Mouse (Mus musculus) cerebellum, adult 2 months (tissue): ENCODE measurements around the gene Csrnp3. TPM values are rescaled to one million over a fixed set of nuclear protein-coding genes. Genes with fewer than 3 reads are reported as not detected.

ENCODE experiments used
- DNase-seq, 2 experiments: peaks; one replicate each; pipeline ENCODE4 v3.0.0; 2021
- H3K27ac ChIP-seq: fragments of 200-500 bp; 2 replicates; pipeline ENCODE4 v1.5.1; 2012; ENCODE audit warnings: low read length, control low read depth, inconsistent platforms; ENCODE audit not compliant: insufficient read depth
- H3K27me3 ChIP-seq: fragments of 200-500 bp; 2 replicates; pipeline ENCODE4 v1.6.1; 2012; ENCODE audit warnings: inconsistent platforms, mild to moderate bottlenecking, low read length, moderate library complexity; ENCODE audit not compliant: control insufficient read depth, insufficient read depth
- H3K4me1 ChIP-seq: fragments of 200-500 bp; 2 replicates; pipeline ENCODE4 v1.6.1; 2011; ENCODE audit warnings: low read length; ENCODE audit not compliant: control insufficient read depth, insufficient read depth
- H3K4me3 ChIP-seq: fragments of 200-500 bp; replicated peaks from 2 replicates; pipeline ENCODE3; 2011; ENCODE audit warnings: mild to moderate bottlenecking, low read depth, low read length, control low read depth; ENCODE audit not compliant: insufficient read depth
- CTCF ChIP-seq: fragments of 200-500 bp; IDR thresholded peaks from 2 replicates; pipeline ENCODE4 v1.5.1; 2011; ENCODE audit warnings: low read depth, mild to moderate bottlenecking, control low read depth, low read length, moderate library complexity, borderline replicate concordance; ENCODE audit not compliant: insufficient read depth
- POLR2A ChIP-seq: fragments of 200-500 bp; IDR thresholded peaks from 2 replicates; pipeline ENCODE4 v1.6.1; 2011; ENCODE audit warnings: low read length, control low read depth, borderline replicate concordance; ENCODE audit not compliant: insufficient read depth
- WGBS: fragments of 180-500 bp; shearing (Covaris S2); methylation state at CpG from one replicate; pipeline ENCODE4 v1.1.7; 2018; 5-methylcytosine and 5-hydroxymethylcytosine counted together
- polyA plus RNA-seq: library from polyadenylated mRNA; depleted of rRNA; stranded (reverse); fragments of >200 nt; gene quantifications from 2 replicates; pipeline ENCODE4 v1.2.3, GENCODE M21; 2012

Gene Csrnp3
- polyA plus RNA-seq, 1 experiment, result 12.0 TPM

- 94% methylated on average over 2 of the region's 2 CpGs for WGBS
- Histone ChIP-seq H3K27me3 (no peaks in the 10 kb centered on the region), H3K27ac (no peak overlapping the region), H3K4me3 (no peak overlapping the region), H3K4me1 (no peaks in the 10 kb centered on the region)
- no peak for DNase-seq
- TF ChIP-seq CTCF (no peak), POLR2A (no peak)
These were observed 164.1 kb downstream of the Csrnp3 start for GRCm38 (mm10) chr2:66009677-66010076.

GRCm38 (mm10) chr2:66018711-66019110, 173.1 kb downstream of the Csrnp3 start:
- H3K27ac ChIP-seq, result no peak overlapping the region
- no peak for DNase-seq
- 81% methylated on average over 9 of the region's 9 CpGs for WGBS
- no peak overlapping the region for H3K4me3 ChIP-seq
- H3K27me3 ChIP-seq, result no peaks in the 10 kb centered on the region
- TF ChIP-seq POLR2A (no peak), CTCF (no peak)
- no peaks in the 10 kb centered on the region for H3K4me1 ChIP-seq

GRCm38 (mm10) chr2:66019235-66019634, 173.7 kb downstream of the Csrnp3 start:
- Histone ChIP-seq H3K27ac (no peak overlapping the region), H3K4me1 (no peaks in the 10 kb centered on the region), H3K27me3 (no peaks in the 10 kb centered on the region), H3K4me3 (no peak overlapping the region)
- WGBS, result 89% methylated on average over 19 of the region's 19 CpGs
- no peak for DNase-seq
- no peak for TF ChIP-seq CTCF
- TF ChIP-seq POLR2A, result no peak

GRCm38 (mm10) chr2:66023419-66023818, 177.9 kb downstream of the Csrnp3 start:
- WGBS, result 90% methylated on average over 9 of the region's 9 CpGs
- DNase-seq, result no peak
- Histone ChIP-seq H3K4me1 (no peaks in the 10 kb centered on the region), H3K27me3 (no peaks in the 10 kb centered on the region), H3K27ac (no peak overlapping the region), H3K4me3 (no peak overlapping the region)
- TF ChIP-seq CTCF (no peak), POLR2A (no peak)

- Histone ChIP-seq H3K4me1 (no peaks in the 10 kb centered on the region), H3K4me3 (no peak overlapping the region), H3K27me3 (no peaks in the 10 kb centered on the region), H3K27ac (no peak overlapping the region)
- WGBS, result 74% methylated on average over 6 of the region's 6 CpGs
- no peak for DNase-seq
- TF ChIP-seq CTCF, result no peak
- no peak for TF ChIP-seq POLR2A
These were observed 179.3 kb downstream of the Csrnp3 start for GRCm38 (mm10) chr2:66024837-66025236.

GRCm38 (mm10) chr2:66028812-66029211, 183.2 kb downstream of the Csrnp3 start:
- Histone ChIP-seq H3K4me1 (no peaks in the 10 kb centered on the region; the same call in 1 of the 2 replicates), H3K27me3 (no peaks in the 10 kb centered on the region), H3K4me3 (no peak overlapping the region), H3K27ac (no peak overlapping the region)
- DNase-seq, result no peak
- no peak for TF ChIP-seq CTCF
- TF ChIP-seq POLR2A, result no peak
- WGBS, result 42% methylated on average over 5 of the region's 5 CpGs

- WGBS, result 31% methylated on average over 9 of the region's 9 CpGs
- DNase-seq, result no peak
These were observed 189.5 kb downstream of the Csrnp3 start for GRCm38 (mm10) chr2:66034907-66035679.

GRCm38 (mm10) chr2:66040611-66041010, 195.0 kb downstream of the Csrnp3 start:
- Histone ChIP-seq H3K4me3 (no peak overlapping the region), H3K27ac (no peak overlapping the region), H3K27me3 (no peaks in the 10 kb centered on the region; the same call in 1 of the 2 replicates), H3K4me1 (no peaks in the 10 kb centered on the region)
- TF ChIP-seq CTCF (no peak), POLR2A (no peak)
- no peak for DNase-seq

More at GRCm38 (mm10) chr2:66034907-66035679, 189.5 kb downstream of the Csrnp3 start:
- no peak overlapping the region for H3K27ac ChIP-seq
- no peak for TF ChIP-seq CTCF
- no peak for TF ChIP-seq POLR2A
- H3K27me3 ChIP-seq, result no peaks in the 10 kb centered on the region
- H3K4me3 ChIP-seq, result no peak overlapping the region
- no peaks in the 10 kb centered on the region; the same call in 1 of the 2 replicates for H3K4me1 ChIP-seq
